Mouse (Mus musculus) thymus, adult 2 months (tissue): ENCODE results near the gene 1700029I15Rik.

Source experiments
- CTCF ChIP-seq: fragments of 200-500 bp; IDR thresholded peaks from 2 replicates; pipeline ENCODE4 v1.5.1; 2012; ENCODE audit warnings: mild to moderate bottlenecking, control low read depth, low read length, moderate library complexity, borderline replicate concordance; ENCODE audit not compliant: control insufficient read depth, poor library complexity, insufficient read depth; ENCODE audit errors: extremely low read depth
- POLR2A ChIP-seq: fragments of 200-500 bp; IDR thresholded peaks from 2 replicates; pipeline ENCODE4 v1.6.1; 2012; ENCODE audit warnings: mild to moderate bottlenecking, low read length, control low read depth, moderate library complexity; ENCODE audit not compliant: control insufficient read depth, poor library complexity, insufficient read depth; ENCODE audit errors: extremely low read depth

- TF ChIP-seq CTCF (no peak), POLR2A (no peak)
These were observed 10.3 kb downstream of the 1700029I15Rik start for GRCm38 (mm10) chr2:92392318-92393264.
